Mouse (Mus musculus): ENCODE measurements at regions not wholly inside any gene's neighbourhood (a gene's known extent, or its start where the extent isn't known, plus 50 kb on each side); places are given as distances from the start of the nearest gene placed in this dataset.

DNA sequence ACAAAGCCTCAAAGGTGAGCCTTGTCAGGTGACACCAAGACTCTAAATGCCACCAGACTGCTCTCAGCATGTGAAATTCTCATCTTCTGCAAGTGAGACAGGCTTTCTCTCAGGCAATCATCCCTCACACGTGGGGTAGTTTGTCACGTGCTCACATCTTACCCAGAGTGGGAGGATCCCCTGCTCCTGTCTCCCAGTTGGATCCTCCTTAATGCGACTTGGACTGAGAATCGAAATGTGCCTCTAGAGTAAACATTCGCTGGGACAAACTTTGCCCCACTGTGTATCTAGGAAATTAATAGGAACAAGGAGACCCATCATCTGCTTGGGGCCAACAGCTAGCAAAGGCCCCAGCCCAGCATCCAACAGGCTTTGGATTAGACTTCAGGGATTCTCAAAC is 94.5 kb upstream of the Zfp703 start:
- H3K27me3 ChIP-seq, result no peaks in the 10 kb centered on the region
- H3K4me1 ChIP-seq, result no peaks in the 10 kb centered on the region
- H3K27ac ChIP-seq (replicated peaks), result no peak overlapping the region
- WGBS, result 78% methylated on average over 5 of the region's 5 CpGs
- H3K4me2 ChIP-seq (replicated peaks), result no peak overlapping the region
- ATAC-seq (ENCODE audit: low FRiP score, low read depth), result no peak
- no peak overlapping the region for H3K4me3 ChIP-seq
- no peaks in the 10 kb centered on the region for H3K9me3 ChIP-seq
- H3K9ac ChIP-seq (replicated peaks), result no peak overlapping the region
- no peaks in the 10 kb centered on the region for H3K36me3 ChIP-seq

DNA sequence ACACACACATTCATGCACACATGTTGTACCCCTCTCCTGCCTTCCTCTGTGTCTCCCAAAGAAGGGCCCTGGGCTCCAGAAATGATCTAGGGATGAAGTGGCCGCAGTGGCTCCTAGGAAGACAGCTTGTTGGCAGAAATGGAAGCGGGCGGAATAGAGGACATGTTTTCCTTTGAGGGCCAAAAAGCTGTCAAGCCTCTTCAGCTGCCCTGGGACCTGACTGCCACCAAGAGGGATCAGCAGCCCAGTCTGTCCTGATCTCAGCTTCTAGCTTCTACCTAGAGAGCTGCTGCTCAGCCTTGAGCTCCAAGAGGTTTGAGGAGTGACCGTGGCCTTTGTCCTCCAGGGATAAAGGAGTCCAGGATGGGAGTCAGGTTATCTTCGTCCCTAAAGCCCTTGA is 93.8 kb upstream of the Zfp703 start:
- H3K27ac ChIP-seq (replicated peaks), result no peak overlapping the region
- H3K9ac ChIP-seq (replicated peaks), result no peak overlapping the region
- WGBS, result 84% methylated on average over 5 of the region's 5 CpGs

DNA sequence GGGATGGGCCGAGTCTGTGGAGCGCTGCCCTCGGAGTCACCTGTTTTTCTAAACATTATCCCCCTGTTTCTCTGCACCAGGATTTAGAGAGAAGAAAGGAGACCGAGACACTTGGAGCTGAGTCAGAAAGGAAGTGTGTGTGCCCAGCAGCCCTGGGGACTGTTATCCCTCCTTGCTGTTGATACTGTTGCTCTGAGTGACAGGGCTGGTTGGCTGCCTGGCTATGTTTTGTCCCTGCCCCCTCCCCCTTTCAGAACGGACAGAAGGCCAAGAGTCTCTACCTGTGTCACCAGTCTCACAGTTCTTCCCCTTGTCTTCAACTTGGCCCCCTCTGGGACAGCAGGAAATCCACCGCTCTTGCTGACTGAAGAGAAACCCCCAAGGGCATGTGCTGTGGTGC is 93.4 kb upstream of the Zfp703 start:
- Histone ChIP-seq H3K4me3 (no peak overlapping the region), H3K36me3 (no peaks in the 10 kb centered on the region), H3K9me3 (no peaks in the 10 kb centered on the region), H3K9ac (replicated peaks) (no peak overlapping the region), H3K27ac (replicated peaks) (no peak overlapping the region), H3K27me3 (no peaks in the 10 kb centered on the region), H3K4me2 (replicated peaks) (no peak overlapping the region), H3K4me1 (no peaks in the 10 kb centered on the region)
- WGBS, result 78% methylated on average over 6 of the region's 6 CpGs
- ATAC-seq (ENCODE audit: low FRiP score, low read depth), result no peak

More for the DNA sequence above, 93.8 kb upstream of the Zfp703 start:
- Histone ChIP-seq H3K36me3 (no peaks in the 10 kb centered on the region), H3K9me3 (no peaks in the 10 kb centered on the region), H3K4me1 (no peaks in the 10 kb centered on the region), H3K27me3 (no peaks in the 10 kb centered on the region), H3K4me2 (replicated peaks) (no peak overlapping the region), H3K4me3 (no peak overlapping the region)
- no peak for ATAC-seq (ENCODE audit: low FRiP score, low read depth)

DNA sequence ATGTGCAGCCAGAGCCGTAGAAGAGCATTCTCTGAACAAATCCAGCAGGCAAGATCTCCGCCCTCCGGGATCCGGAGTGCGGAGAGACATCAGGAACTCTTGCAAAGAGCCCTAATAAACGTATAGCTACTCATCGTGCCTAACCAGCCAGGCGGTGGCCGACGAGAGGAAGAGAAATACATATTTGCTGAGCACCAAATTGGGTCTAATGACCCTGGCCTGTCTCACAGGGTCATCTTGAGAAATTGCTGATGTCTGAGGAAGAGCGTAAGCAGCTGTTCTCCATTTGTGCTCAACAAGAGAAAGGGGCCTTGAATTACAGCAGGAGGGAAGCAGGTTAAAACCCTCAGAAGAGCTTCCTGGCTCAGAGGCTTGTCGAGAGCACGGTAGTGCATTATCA is 92.8 kb upstream of the Zfp703 start:
- no peak for ATAC-seq (ENCODE audit: low FRiP score, low read depth)
- no peaks in the 10 kb centered on the region for H3K4me1 ChIP-seq
- H3K27me3 ChIP-seq, result no peaks in the 10 kb centered on the region
- 79% methylated on average over 13 of the region's 13 CpGs for WGBS
- no peaks in the 10 kb centered on the region for H3K9me3 ChIP-seq
- no peak overlapping the region for H3K4me2 ChIP-seq (replicated peaks)
- H3K9ac ChIP-seq (replicated peaks), result no peak overlapping the region
- H3K36me3 ChIP-seq, result no peaks in the 10 kb centered on the region
- no peak overlapping the region for H3K4me3 ChIP-seq
- H3K27ac ChIP-seq (replicated peaks), result no peak overlapping the region

DNA sequence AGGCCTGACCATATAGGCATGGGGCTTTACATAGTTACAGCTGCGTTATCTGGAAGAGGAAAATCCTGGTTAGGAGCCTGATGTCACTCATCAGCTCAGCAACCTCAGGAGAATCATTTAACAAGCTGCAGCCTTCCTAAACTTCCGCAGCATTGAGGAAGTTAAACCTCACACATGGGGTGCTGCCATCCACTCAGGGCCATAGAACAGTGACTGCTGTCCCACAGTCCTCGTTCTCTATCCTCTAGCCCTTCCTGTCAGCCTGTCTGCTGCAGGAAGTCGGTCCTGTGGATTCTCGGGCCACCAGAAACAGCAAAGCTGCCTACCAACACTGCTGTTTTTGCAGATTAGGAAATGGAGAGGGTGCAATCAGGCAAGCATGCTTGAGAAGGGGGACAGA is 91.8 kb upstream of the Zfp703 start:
- H3K27ac ChIP-seq (replicated peaks), result no peak overlapping the region
- no peak overlapping the region for H3K4me3 ChIP-seq
- no peak for ATAC-seq (ENCODE audit: low FRiP score, low read depth)
- H3K9me3 ChIP-seq, result no peaks in the 10 kb centered on the region
- no peak overlapping the region for H3K4me2 ChIP-seq (replicated peaks)
- no peaks in the 10 kb centered on the region for H3K27me3 ChIP-seq
- no peak overlapping the region for H3K9ac ChIP-seq (replicated peaks)
- WGBS, result 84% methylated on average over 5 of the region's 5 CpGs
- H3K36me3 ChIP-seq, result no peaks in the 10 kb centered on the region
- no peaks in the 10 kb centered on the region for H3K4me1 ChIP-seq

DNA sequence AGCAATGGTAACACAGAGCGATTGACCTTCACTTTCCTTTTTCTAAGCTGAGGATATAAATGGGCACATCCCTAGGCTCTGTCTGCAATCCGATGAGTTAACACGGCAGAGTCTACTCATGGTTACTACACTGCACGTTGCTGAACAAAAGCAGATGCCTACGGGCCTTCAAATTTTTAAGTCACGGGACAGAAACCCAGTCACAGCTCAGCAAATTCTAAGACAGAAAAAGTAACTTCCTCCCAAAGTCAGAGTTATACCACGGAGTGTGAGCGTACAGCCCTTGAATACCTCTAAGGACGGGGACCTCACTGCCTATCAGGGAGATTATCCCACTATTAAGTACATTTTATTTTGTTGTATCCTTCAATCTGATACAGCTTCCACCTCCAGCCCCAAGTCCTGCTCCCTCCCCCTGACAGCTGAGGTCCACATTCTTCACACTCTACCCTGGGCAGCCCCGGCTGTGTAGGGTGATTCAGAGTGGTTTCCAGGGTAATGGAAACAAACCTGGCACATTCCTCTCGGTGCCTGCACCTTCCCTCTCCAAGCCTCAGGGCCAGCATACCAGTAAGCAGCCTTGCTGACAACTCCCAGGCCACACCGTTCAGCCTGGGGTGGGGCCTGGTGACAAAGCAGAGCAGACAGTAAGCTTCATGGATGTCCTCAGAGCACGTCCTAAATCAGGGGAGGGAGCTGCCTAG is 90.2 kb upstream of the Zfp703 start:
- H3K27me3 ChIP-seq, result no peaks in the 10 kb centered on the region
- H3K27ac ChIP-seq (replicated peaks), result no peak overlapping the region
- 81% methylated on average over 13 of the region's 13 CpGs for WGBS
- H3K9me3 ChIP-seq, result no peaks in the 10 kb centered on the region
- H3K36me3 ChIP-seq, result no peaks in the 10 kb centered on the region
- H3K9ac ChIP-seq (replicated peaks), result no peak overlapping the region
- H3K4me2 ChIP-seq (replicated peaks), result no peak overlapping the region
- H3K4me1 ChIP-seq, result peaks cover 2% of the 10 kb centered on the region; the same call in 1 of the 2 replicates
- no peak for ATAC-seq (ENCODE audit: low FRiP score, low read depth)
- no peak overlapping the region for H3K4me3 ChIP-seq

DNA sequence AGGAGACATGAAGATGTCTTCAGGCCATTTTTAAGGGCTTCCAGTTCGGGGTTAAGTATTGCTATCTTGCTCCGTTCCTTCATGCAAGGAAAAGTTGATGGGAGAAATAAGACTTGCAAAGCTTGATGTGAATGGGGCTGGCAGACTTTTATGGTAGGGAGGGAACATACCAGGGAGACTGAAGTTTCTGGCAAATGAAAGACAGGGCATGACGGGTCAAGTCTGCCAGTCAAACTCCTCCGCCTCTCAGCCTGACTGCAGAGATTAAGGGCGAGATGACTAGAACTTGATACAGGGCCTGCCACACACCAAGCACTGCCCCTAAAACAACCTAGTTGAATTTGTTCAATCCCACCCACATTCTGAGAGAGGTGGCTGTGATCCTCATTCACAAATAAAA is 89.6 kb upstream of the Zfp703 start:
- H3K27me3 ChIP-seq, result no peaks in the 10 kb centered on the region
- H3K27ac ChIP-seq (replicated peaks), result no peak overlapping the region
- no peak overlapping the region for H3K4me2 ChIP-seq (replicated peaks)
- H3K36me3 ChIP-seq, result no peaks in the 10 kb centered on the region
- ATAC-seq (ENCODE audit: low FRiP score, low read depth), result no peak
- no peak overlapping the region for H3K9ac ChIP-seq (replicated peaks)
- H3K4me1 ChIP-seq, result peaks cover 2% of the 10 kb centered on the region; the same call in 1 of the 2 replicates
- H3K4me3 ChIP-seq, result no peak overlapping the region
- WGBS, result 80% methylated on average over 5 of the region's 5 CpGs
- no peaks in the 10 kb centered on the region for H3K9me3 ChIP-seq

DNA sequence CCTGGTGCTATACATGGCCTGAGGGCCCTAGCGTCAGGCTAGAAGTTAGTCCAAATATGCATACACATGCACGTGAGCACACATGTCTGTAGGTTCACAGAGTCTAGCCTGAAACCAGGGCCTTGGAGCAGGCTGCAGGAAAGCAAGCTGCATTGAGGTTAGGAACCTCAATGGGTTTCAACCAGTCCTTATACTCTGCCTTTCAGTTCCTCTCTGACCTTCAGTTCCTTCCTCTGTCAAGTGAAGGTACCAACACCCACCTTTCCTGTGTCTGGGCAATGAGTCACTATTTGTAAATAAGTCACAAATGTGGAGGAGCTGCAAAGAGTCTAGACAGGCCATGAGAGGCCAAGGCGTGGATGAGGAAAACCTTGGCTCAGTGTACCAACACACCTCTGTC is 89.1 kb upstream of the Zfp703 start:
- ATAC-seq (ENCODE audit: low FRiP score, low read depth), result no peak
- no peak overlapping the region for H3K9ac ChIP-seq (replicated peaks)
- no peak overlapping the region for H3K4me2 ChIP-seq (replicated peaks)
- H3K4me3 ChIP-seq, result no peak overlapping the region
- peaks cover 2% of the 10 kb centered on the region; the same call in 1 of the 2 replicates for H3K4me1 ChIP-seq
- no peaks in the 10 kb centered on the region for H3K27me3 ChIP-seq
- 83% methylated on average over 3 of the region's 3 CpGs for WGBS
- no peaks in the 10 kb centered on the region for H3K36me3 ChIP-seq
- H3K9me3 ChIP-seq, result no peaks in the 10 kb centered on the region
- H3K27ac ChIP-seq (replicated peaks), result no peak overlapping the region

DNA sequence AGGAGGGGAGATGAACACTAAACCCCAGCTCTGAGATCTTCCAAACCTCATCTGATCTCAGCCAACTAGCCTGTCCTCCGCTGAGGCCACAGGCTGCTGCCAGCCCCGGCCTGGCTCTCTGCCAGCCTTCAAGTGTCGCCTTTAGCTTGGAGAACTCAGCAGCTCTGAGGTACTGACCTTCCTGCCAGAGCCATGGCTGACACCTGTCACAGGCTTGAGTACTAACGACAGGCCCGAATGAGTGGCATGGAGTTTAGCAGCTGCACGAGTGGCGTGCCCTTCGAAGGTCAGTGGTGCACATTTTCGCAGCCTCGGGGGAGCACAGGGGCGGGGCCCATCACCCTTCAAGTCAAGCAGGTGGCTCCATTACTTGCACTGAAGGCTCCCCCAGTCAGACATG is 85.2 kb upstream of the Zfp703 start:
- Histone ChIP-seq H3K27ac (replicated peaks) (no peak overlapping the region), H3K4me2 (replicated peaks) (no peak overlapping the region), H3K9me3 (no peaks in the 10 kb centered on the region), H3K4me3 (no peak overlapping the region), H3K36me3 (no peaks in the 10 kb centered on the region), H3K4me1 (peaks cover 2% of the 10 kb centered on the region; the same call in 1 of the 2 replicates), H3K27me3 (no peaks in the 10 kb centered on the region), H3K9ac (replicated peaks) (no peak overlapping the region)
- ATAC-seq (ENCODE audit: low FRiP score, low read depth), result no peak
- WGBS, result 80% methylated on average over 11 of the region's 11 CpGs

DNA sequence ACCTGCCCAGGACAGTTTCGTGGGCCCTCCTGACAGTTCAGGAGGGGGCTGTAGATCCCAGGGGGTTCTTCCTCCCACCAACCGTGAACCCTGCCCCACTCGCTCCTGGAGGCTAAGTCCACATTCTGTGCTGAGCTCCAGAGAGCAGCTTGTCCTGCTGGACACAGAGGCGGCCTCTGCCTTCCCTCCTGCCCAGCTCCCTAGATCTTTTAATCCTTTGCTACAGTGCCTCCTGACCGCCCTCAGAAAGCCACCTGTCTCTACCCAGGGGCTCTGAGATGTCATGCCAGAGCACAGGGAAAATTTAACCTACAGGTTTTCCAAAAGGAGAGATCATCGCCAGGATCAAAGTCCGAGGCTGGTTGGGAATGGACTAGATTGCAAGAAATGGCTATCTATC is 84.7 kb upstream of the Zfp703 start:
- WGBS, result 69% methylated on average over 7 of the region's 7 CpGs
- Histone ChIP-seq H3K4me2 (replicated peaks) (no peak overlapping the region), H3K4me3 (no peak overlapping the region)

DNA sequence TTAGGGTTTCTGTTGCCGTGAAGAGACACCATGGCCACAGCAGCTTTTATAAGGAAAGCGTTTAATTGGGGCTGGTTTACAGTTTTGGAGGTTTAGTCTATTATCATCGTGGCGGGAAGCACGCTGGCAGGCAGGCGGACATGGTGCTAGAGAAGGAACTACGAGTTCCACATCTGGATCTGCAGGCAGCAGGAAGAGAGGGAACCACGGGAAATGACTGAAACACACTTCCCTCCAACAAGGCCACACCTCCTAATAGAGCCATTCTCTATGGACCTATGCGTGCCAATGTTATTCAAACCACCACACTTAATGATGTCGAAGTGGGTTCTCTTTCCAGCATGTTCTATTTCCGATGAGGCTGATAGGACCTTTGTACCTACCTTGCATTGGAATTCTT is 81.3 kb upstream of the Zfp703 start:
- Histone ChIP-seq H3K36me3 (no peaks in the 10 kb centered on the region), H3K4me2 (replicated peaks) (no peak overlapping the region), H3K4me1 (peaks cover 2% of the 10 kb centered on the region; the same call in 1 of the 2 replicates), H3K27me3 (no peaks in the 10 kb centered on the region), H3K27ac (replicated peaks) (no peak overlapping the region), H3K4me3 (no peak overlapping the region), H3K9ac (replicated peaks) (no peak overlapping the region), H3K9me3 (no peaks in the 10 kb centered on the region)
- ATAC-seq (ENCODE audit: low FRiP score, low read depth), result no peak
- WGBS, result 92% methylated on average over 11 of the region's 11 CpGs

More for the DNA sequence above, 84.7 kb upstream of the Zfp703 start:
- Histone ChIP-seq H3K27me3 (no peaks in the 10 kb centered on the region), H3K36me3 (no peaks in the 10 kb centered on the region), H3K27ac (replicated peaks) (no peak overlapping the region), H3K9me3 (no peaks in the 10 kb centered on the region), H3K9ac (replicated peaks) (no peak overlapping the region), H3K4me1 (peaks cover 2% of the 10 kb centered on the region; the same call in 1 of the 2 replicates)
- no peak for ATAC-seq (ENCODE audit: low FRiP score, low read depth)

DNA sequence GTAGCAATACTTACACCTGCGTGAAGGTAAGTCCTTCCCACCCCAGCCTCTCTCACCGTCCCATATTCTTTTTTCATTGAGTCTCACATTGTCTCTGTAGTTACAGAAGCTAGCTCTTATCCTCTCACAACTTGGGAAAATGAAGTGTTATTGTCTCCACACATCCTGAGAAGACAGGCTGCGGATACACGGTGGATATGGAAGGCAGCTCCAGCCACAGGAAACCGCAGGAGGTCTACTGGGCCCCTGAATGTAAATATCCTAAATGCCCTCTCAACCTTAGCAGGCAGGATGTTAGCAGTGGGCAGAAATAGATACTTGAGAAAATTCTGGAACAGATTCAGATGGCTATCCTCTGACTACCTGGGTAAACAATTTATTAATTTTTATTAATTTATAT is 73.8 kb upstream of the Zfp703 start:
- Histone ChIP-seq H3K27me3 (no peaks in the 10 kb centered on the region), H3K4me2 (replicated peaks) (no peak overlapping the region), H3K27ac (replicated peaks) (no peak overlapping the region), H3K9ac (replicated peaks) (no peak overlapping the region), H3K9me3 (no peaks in the 10 kb centered on the region), H3K4me1 (no peaks in the 10 kb centered on the region), H3K36me3 (no peaks in the 10 kb centered on the region), H3K4me3 (no peak overlapping the region)
- ATAC-seq (ENCODE audit: low FRiP score, low read depth), result no peak
- WGBS, result 82% methylated on average over 5 of the region's 5 CpGs

DNA sequence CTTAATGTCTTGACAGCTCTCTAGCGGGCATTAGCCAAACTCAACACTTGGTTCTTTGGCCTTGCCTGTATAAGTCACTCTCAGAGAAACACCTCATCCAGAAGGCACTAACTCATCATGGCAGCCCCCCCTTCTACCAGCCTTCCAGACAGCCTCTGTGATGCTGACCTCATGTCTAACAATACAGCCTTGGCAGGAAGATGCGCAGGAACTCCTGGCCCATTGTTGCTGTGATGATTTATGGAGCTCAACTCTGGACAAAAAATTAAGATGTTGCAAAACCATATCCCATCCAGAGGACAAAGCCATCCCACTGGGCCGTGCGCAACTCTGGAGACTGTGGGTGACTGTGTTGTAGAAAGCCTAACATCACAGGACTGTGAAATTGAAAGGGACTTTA is 70.9 kb upstream of the Zfp703 start:
- Histone ChIP-seq H3K4me3 (no peak overlapping the region), H3K36me3 (no peaks in the 10 kb centered on the region), H3K9me3 (no peaks in the 10 kb centered on the region), H3K4me1 (no peaks in the 10 kb centered on the region), H3K27ac (replicated peaks) (no peak overlapping the region), H3K9ac (replicated peaks) (no peak overlapping the region), H3K4me2 (replicated peaks) (no peak overlapping the region), H3K27me3 (no peaks in the 10 kb centered on the region)
- ATAC-seq (ENCODE audit: low FRiP score, low read depth), result no peak
- WGBS, result 89% methylated on average over 4 of the region's 4 CpGs
